Mouse (Mus musculus) right cerebral cortex, postnatal 14 days (tissue): ENCODE measurements around the gene H2-T24.
A peak's percentile ranks its signal among the peaks of the same experiment; 100 is the strongest.

ENCODE experiments used
- DNase-seq: peaks from one replicate; pipeline ENCODE4 v3.0.0; 2022

H2-T24 gene

GRCm38 (mm10) chr17:35980363-35980754, 40.0 kb downstream of the H2-T24 start:
- peak; percentile 61 for DNase-seq

- peak; percentile 93 for DNase-seq
Observed at GRCm38 (mm10) chr17:35979401-35980362, 40.7 kb downstream of the H2-T24 start, which contains the start of the genes Gnl1 and Prr3. Gnl1 (plus strand) TSS chr17:35979851. Prr3 (minus strand) TSS chr17:35980236.

- DNase-seq: peak; percentile 83
Observed at GRCm38 (mm10) chr17:35978811-35979400, 41.5 kb downstream of the H2-T24 start.

- no peak for DNase-seq
Observed at GRCm38 (mm10) chr17:35972131-35972530, 48.2 kb downstream of the H2-T24 start.

- peak; percentile 98 for DNase-seq
Observed at GRCm38 (mm10) chr17:35969418-35970389, 50.7 kb downstream of the H2-T24 start, which contains the start of gene Abcf1. Abcf1 (minus strand) TSS chr17:35969761.

- DNase-seq: no peak
Observed at GRCm38 (mm10) chr17:35967621-35968020, 52.7 kb downstream of the H2-T24 start.

- DNase-seq: no peak
Observed at GRCm38 (mm10) chr17:35963279-35963678, 57.1 kb downstream of the H2-T24 start.

GRCm38 (mm10) chr17:35958533-35959223, 61.7 kb downstream of the H2-T24 start:
- DNase-seq: no peak
